Mouse (Mus musculus): ENCODE measurements around the gene Mettl11b.

- TF ChIP-seq GATA1 (IDR thresholded peaks at IDR 0.05; ENCODE audit: borderline replicate concordance, low read length) (no peak), FLI1 (IDR thresholded peaks at IDR 0.05; ENCODE audit: low read length) (no peak)
These were observed 52.2 kb downstream of the Mettl11b start for GRCm38 (mm10) chr1:163672866-163673265.
